Mouse (Mus musculus): ENCODE measurements around the gene Gatad2a. TPM values are rescaled to one million over a fixed set of nuclear protein-coding genes. Genes with fewer than 3 reads are reported as not detected.

Gene Gatad2a
- polyA plus RNA-seq, 1 experiment from 2014 or later = 78.8 TPM

GRCm38 (mm10) chr8:69881261-69881865 is 114.8 kb downstream of the Gatad2a start:
- H3K4me3 ChIP-seq (ENCODE audit: low read depth, low read length) = peak overlapping the region; percentile 33
- peak overlapping the region; percentile 56 for H3K4me2 ChIP-seq (ENCODE audit: low read depth, low read length)
- H3K27me3 ChIP-seq (ENCODE audit: control insufficient read depth, insufficient read depth, low read length) = peaks cover 73% of the 10 kb centered on the region
- 18% methylated on average over 76 of the region's 79 CpGs for WGBS
- H3K4me1 ChIP-seq (ENCODE audit: control insufficient read depth, insufficient read depth, low read length) = no peaks in the 10 kb centered on the region; the same call in 1 of the 2 replicates
- no peak overlapping the region for H3K27ac ChIP-seq (replicated peaks; ENCODE audit: low read depth, low read length)
- H3K9me3 ChIP-seq (replicated peaks; ENCODE audit: control insufficient read depth, low read length) = no peaks in the 10 kb centered on the region
- DNase-seq (ENCODE audit: low spot score) (no peak), ATAC-seq (replicated peaks; ENCODE audit: insufficient number of reproducible peaks, low FRiP score, low TSS enrichment, low read depth) (no peak)
- H3K9ac ChIP-seq (replicated peaks; ENCODE audit: low read length) = peak overlapping the region; percentile 28
- H3K36me3 ChIP-seq (replicated peaks; ENCODE audit: control insufficient read depth, insufficient read depth, low read depth, low read length) = no peaks in the 10 kb centered on the region

- no peak overlapping the region for H3K9ac ChIP-seq (replicated peaks; ENCODE audit: low read length)
These were observed 115.3 kb downstream of the Gatad2a start for GRCm38 (mm10) chr8:69880841-69881240.

GRCm38 (mm10) chr8:69879678-69880077 is 116.5 kb downstream of the Gatad2a start:
- WGBS = 57% methylated on average over 8 of the region's 8 CpGs
- H3K4me2 ChIP-seq (ENCODE audit: low read depth, low read length) = no peak overlapping the region
- H3K4me1 ChIP-seq (ENCODE audit: control insufficient read depth, insufficient read depth, low read length) = no peaks in the 10 kb centered on the region; the same call in 1 of the 2 replicates
- H3K36me3 ChIP-seq (replicated peaks; ENCODE audit: control insufficient read depth, insufficient read depth, low read depth, low read length) = no peaks in the 10 kb centered on the region
- H3K4me3 ChIP-seq (ENCODE audit: low read depth, low read length) = no peak overlapping the region
- H3K27ac ChIP-seq (replicated peaks; ENCODE audit: low read depth, low read length) = no peak overlapping the region
- no peak overlapping the region for H3K9ac ChIP-seq (replicated peaks; ENCODE audit: low read length)
- ATAC-seq (replicated peaks; ENCODE audit: insufficient number of reproducible peaks, low FRiP score, low TSS enrichment, low read depth) = no peak
- H3K27me3 ChIP-seq (ENCODE audit: control insufficient read depth, insufficient read depth, low read length) = peaks cover 56% of the 10 kb centered on the region
- no peak for DNase-seq (ENCODE audit: low spot score)
- no peaks in the 10 kb centered on the region for H3K9me3 ChIP-seq (replicated peaks; ENCODE audit: control insufficient read depth, low read length)

More at GRCm38 (mm10) chr8:69880841-69881240, 115.3 kb downstream of the Gatad2a start:
- no peak overlapping the region for H3K4me2 ChIP-seq (ENCODE audit: low read depth, low read length)
- H3K27ac ChIP-seq (replicated peaks; ENCODE audit: low read depth, low read length) = no peak overlapping the region
- H3K9me3 ChIP-seq (replicated peaks; ENCODE audit: control insufficient read depth, low read length) = no peaks in the 10 kb centered on the region
- DNase-seq (ENCODE audit: low spot score) (no peak), ATAC-seq (replicated peaks; ENCODE audit: insufficient number of reproducible peaks, low FRiP score, low TSS enrichment, low read depth) (no peak)
- WGBS = 8% methylated on average over 37 of the region's 37 CpGs
- no peaks in the 10 kb centered on the region; the same call in 1 of the 2 replicates for H3K4me1 ChIP-seq (ENCODE audit: control insufficient read depth, insufficient read depth, low read length)
- peaks cover 67% of the 10 kb centered on the region for H3K27me3 ChIP-seq (ENCODE audit: control insufficient read depth, insufficient read depth, low read length)
- no peaks in the 10 kb centered on the region for H3K36me3 ChIP-seq (replicated peaks; ENCODE audit: control insufficient read depth, insufficient read depth, low read depth, low read length)
- H3K4me3 ChIP-seq (ENCODE audit: low read depth, low read length) = peak overlapping the region; percentile 33; the same call in 1 of the 2 replicates

GRCm38 (mm10) chr8:69877992-69878391 is 118.2 kb downstream of the Gatad2a start:
- H3K9me3 ChIP-seq (replicated peaks; ENCODE audit: control insufficient read depth, low read length) = no peaks in the 10 kb centered on the region
- H3K4me1 ChIP-seq (ENCODE audit: control insufficient read depth, insufficient read depth, low read length) = no peaks in the 10 kb centered on the region; the same call in 1 of the 2 replicates
- H3K27ac ChIP-seq (replicated peaks; ENCODE audit: low read depth, low read length) = no peak overlapping the region
- H3K4me2 ChIP-seq (ENCODE audit: low read depth, low read length) = no peak overlapping the region
- no peak overlapping the region for H3K9ac ChIP-seq (replicated peaks; ENCODE audit: low read length)
- DNase-seq (ENCODE audit: low spot score) = no peak
- 61% methylated on average over 3 of the region's 3 CpGs for WGBS
- ATAC-seq (replicated peaks; ENCODE audit: insufficient number of reproducible peaks, low FRiP score, low TSS enrichment, low read depth) = no peak
- H3K4me3 ChIP-seq (ENCODE audit: low read depth, low read length) = no peak overlapping the region
- H3K27me3 ChIP-seq (ENCODE audit: control insufficient read depth, insufficient read depth, low read length) = peaks cover 39% of the 10 kb centered on the region
- H3K36me3 ChIP-seq (replicated peaks; ENCODE audit: control insufficient read depth, insufficient read depth, low read depth, low read length) = no peaks in the 10 kb centered on the region

GRCm38 (mm10) chr8:69877396-69877795 is 118.8 kb downstream of the Gatad2a start:
- Histone ChIP-seq H3K9ac (replicated peaks; ENCODE audit: low read length) (no peak overlapping the region), H3K4me1 (ENCODE audit: control insufficient read depth, insufficient read depth, low read length) (no peaks in the 10 kb centered on the region; the same call in 1 of the 2 replicates), H3K4me2 (ENCODE audit: low read depth, low read length) (no peak overlapping the region), H3K9me3 (replicated peaks; ENCODE audit: control insufficient read depth, low read length) (no peaks in the 10 kb centered on the region), H3K4me3 (ENCODE audit: low read depth, low read length) (no peak overlapping the region), H3K27ac (replicated peaks; ENCODE audit: low read depth, low read length) (no peak overlapping the region), H3K27me3 (ENCODE audit: control insufficient read depth, insufficient read depth, low read length) (peaks cover 33% of the 10 kb centered on the region), H3K36me3 (replicated peaks; ENCODE audit: control insufficient read depth, insufficient read depth, low read depth, low read length) (no peaks in the 10 kb centered on the region)
- ATAC-seq (replicated peaks; ENCODE audit: insufficient number of reproducible peaks, low FRiP score, low TSS enrichment, low read depth) (no peak), DNase-seq (ENCODE audit: low spot score) (no peak)
- 84% methylated on average over 4 of the region's 4 CpGs for whole genome bisulfite sequencing

GRCm38 (mm10) chr8:69876967-69877366 is 119.2 kb downstream of the Gatad2a start:
- WGBS = 73% methylated on average over 10 of the region's 10 CpGs
- H3K36me3 ChIP-seq (replicated peaks; ENCODE audit: control insufficient read depth, insufficient read depth, low read depth, low read length) = no peaks in the 10 kb centered on the region
- H3K4me3 ChIP-seq (ENCODE audit: low read depth, low read length) = no peak overlapping the region
- no peak overlapping the region for H3K9ac ChIP-seq (replicated peaks; ENCODE audit: low read length)
- no peak for DNase-seq (ENCODE audit: low spot score)
- H3K9me3 ChIP-seq (replicated peaks; ENCODE audit: control insufficient read depth, low read length) = no peaks in the 10 kb centered on the region
- H3K4me1 ChIP-seq (ENCODE audit: control insufficient read depth, insufficient read depth, low read length) = no peaks in the 10 kb centered on the region; the same call in 1 of the 2 replicates
- no peak overlapping the region for H3K4me2 ChIP-seq (ENCODE audit: low read depth, low read length)
- peaks cover 29% of the 10 kb centered on the region for H3K27me3 ChIP-seq (ENCODE audit: control insufficient read depth, insufficient read depth, low read length)
- ATAC-seq (replicated peaks; ENCODE audit: insufficient number of reproducible peaks, low FRiP score, low TSS enrichment, low read depth) = no peak
- no peak overlapping the region for H3K27ac ChIP-seq (replicated peaks; ENCODE audit: low read depth, low read length)

GRCm38 (mm10) chr8:69876097-69876496 is 120.1 kb downstream of the Gatad2a start:
- no peaks in the 10 kb centered on the region for H3K9me3 ChIP-seq (replicated peaks; ENCODE audit: control insufficient read depth, low read length)
- no peaks in the 10 kb centered on the region; the same call in 1 of the 2 replicates for H3K4me1 ChIP-seq (ENCODE audit: control insufficient read depth, insufficient read depth, low read length)
- no peaks in the 10 kb centered on the region for H3K36me3 ChIP-seq (replicated peaks; ENCODE audit: control insufficient read depth, insufficient read depth, low read depth, low read length)
- 32% methylated on average over 10 of the region's 10 CpGs for WGBS
- peaks cover 20% of the 10 kb centered on the region for H3K27me3 ChIP-seq (ENCODE audit: control insufficient read depth, insufficient read depth, low read length)
- H3K27ac ChIP-seq (replicated peaks; ENCODE audit: low read depth, low read length) = no peak overlapping the region
- H3K9ac ChIP-seq (replicated peaks; ENCODE audit: low read length) = no peak overlapping the region
- DNase-seq (ENCODE audit: low spot score) (no peak), ATAC-seq (replicated peaks; ENCODE audit: insufficient number of reproducible peaks, low FRiP score, low TSS enrichment, low read depth) (no peak)
- no peak overlapping the region for H3K4me2 ChIP-seq (ENCODE audit: low read depth, low read length)
- H3K4me3 ChIP-seq (ENCODE audit: low read depth, low read length) = no peak overlapping the region

GRCm38 (mm10) chr8:69874654-69875053 is 121.5 kb downstream of the Gatad2a start:
- no peaks in the 10 kb centered on the region for H3K4me1 ChIP-seq (ENCODE audit: control insufficient read depth, insufficient read depth, low read length)
- H3K36me3 ChIP-seq (replicated peaks; ENCODE audit: control insufficient read depth, insufficient read depth, low read depth, low read length) = no peaks in the 10 kb centered on the region
- 79% methylated on average over 13 of the region's 13 CpGs for WGBS
- no peaks in the 10 kb centered on the region for H3K9me3 ChIP-seq (replicated peaks; ENCODE audit: control insufficient read depth, low read length)
- H3K4me3 ChIP-seq (ENCODE audit: low read depth, low read length) = no peak overlapping the region
- H3K9ac ChIP-seq (replicated peaks; ENCODE audit: low read length) = no peak overlapping the region
- H3K4me2 ChIP-seq (ENCODE audit: low read depth, low read length) = no peak overlapping the region
- DNase-seq (ENCODE audit: low spot score) = no peak
- H3K27me3 ChIP-seq (ENCODE audit: control insufficient read depth, insufficient read depth, low read length) = peaks cover 6% of the 10 kb centered on the region
- H3K27ac ChIP-seq (replicated peaks; ENCODE audit: low read depth, low read length) = no peak overlapping the region
- no peak for ATAC-seq (replicated peaks; ENCODE audit: insufficient number of reproducible peaks, low FRiP score, low TSS enrichment, low read depth)

Measured in embryonic facial prominence, embryonic 11.5 days (tissue).